32 mouse cellular contexts compared by ENCODE assay signal in genomic region chr4:123215367-123215766, GRCm38 (mm10). TPM values are rescaled to one million over a fixed set of nuclear protein-coding genes. Genes with fewer than 3 reads are reported as not detected.
DNase-seq lines count a peak whose midpoint lies in the region; ATAC-seq and TF ChIP-seq lines count a peak whose summit lies in the region.
"Had no signal": no experiment of that assay in that cellular context is flagged by ENCODE, and none has a peak within 500 bp of the region (broad histone marks: within the 10 kb centered on the region; RNA-seq: fewer than 3 reads in every experiment).

No protein-coding gene starts in this region.

- no peaks in the 10 kb centered on the region for H3K27me3 ChIP-seq in hindbrain, embryonic 16.5 days (replicated peaks; ENCODE audit: control insufficient read depth, insufficient read depth, low read length)
- no peaks in the 10 kb centered on the region for H3K27me3 ChIP-seq in hindbrain, embryonic 11.5 days (ENCODE audit: control insufficient read depth, insufficient read depth, low read length)
- no peaks in the 10 kb centered on the region for H3K27me3 ChIP-seq in forebrain, embryonic 16.5 days (replicated peaks; ENCODE audit: control insufficient read depth, insufficient read depth, low read length)
- H3K27me3 ChIP-seq in midbrain, embryonic 16.5 days (ENCODE audit: control insufficient read depth, insufficient read depth, low read depth, low read length) = no peaks in the 10 kb centered on the region; the same call in 1 of the 2 replicates
- H3K27me3 ChIP-seq in intestine, embryonic 16.5 days (replicated peaks; ENCODE audit: control insufficient read depth, insufficient read depth, low read length) = no peaks in the 10 kb centered on the region; the same call in 1 of the 2 replicates
- H3K27me3 ChIP-seq: liver, embryonic 15.5 days had no signal

- H3K9me3 ChIP-seq in hindbrain, embryonic 16.5 days (ENCODE audit: control insufficient read depth, low read length) = no peaks in the 10 kb centered on the region
- no peaks in the 10 kb centered on the region for H3K9me3 ChIP-seq in hindbrain, embryonic 11.5 days (ENCODE audit: control insufficient read depth, low read length)
- no peaks in the 10 kb centered on the region for H3K9me3 ChIP-seq in forebrain, embryonic 16.5 days (ENCODE audit: control insufficient read depth, low read length)
- no peaks in the 10 kb centered on the region for H3K9me3 ChIP-seq in midbrain, embryonic 16.5 days (replicated peaks; ENCODE audit: control insufficient read depth, low read length, poor library complexity, severe bottlenecking)
- no peaks in the 10 kb centered on the region for H3K9me3 ChIP-seq in intestine, embryonic 16.5 days (ENCODE audit: control insufficient read depth, low read length)
- H3K9me3 ChIP-seq: heart, embryonic 15.5 days; liver, embryonic 15.5 days; lung, embryonic 15.5 days; midbrain, embryonic 12.5 days; neural tube, embryonic 12.5 days had no signal

- no peak overlapping the region for H3K9ac ChIP-seq in hindbrain, embryonic 16.5 days (ENCODE audit: low read depth, low read length)
- no peak overlapping the region for H3K9ac ChIP-seq in hindbrain, embryonic 11.5 days (ENCODE audit: low read depth, low read length)
- H3K9ac ChIP-seq in forebrain, embryonic 16.5 days (replicated peaks; ENCODE audit: low read depth, low read length) = no peak overlapping the region
- no peak overlapping the region for H3K9ac ChIP-seq in midbrain, embryonic 16.5 days (ENCODE audit: low read depth, low read length)
- no peak overlapping the region for H3K9ac ChIP-seq in intestine, embryonic 16.5 days (ENCODE audit: low read depth, low read length)
- H3K9ac ChIP-seq: heart, embryonic 15.5 days; liver, embryonic 15.5 days; lung, embryonic 15.5 days; midbrain, embryonic 12.5 days; neural tube, embryonic 12.5 days had no signal

- 73% methylated on average over 1 of the region's 1 CpGs for WGBS in hindbrain, embryonic 16.5 days
- 83% methylated on average over 1 of the region's 1 CpGs for WGBS in hindbrain, embryonic 11.5 days
- 62% methylated on average over 1 of the region's 1 CpGs for WGBS in forebrain, embryonic 16.5 days
- WGBS in midbrain, embryonic 16.5 days = 25% methylated on average over 1 of the region's 1 CpGs
- 74% methylated on average over 1 of the region's 1 CpGs for WGBS in intestine, embryonic 16.5 days

- peaks cover 8% of the 10 kb centered on the region for H3K4me1 ChIP-seq in hindbrain, embryonic 16.5 days (ENCODE audit: control insufficient read depth, insufficient read depth, low read depth, low read length)
- 0 out of 2 replicates have a peak, but pooled peaks cover 2% of the 10 kb centered on the region for H3K4me1 ChIP-seq in hindbrain, embryonic 11.5 days (replicated peaks; ENCODE audit: control insufficient read depth, insufficient read depth, low read length)
- H3K4me1 ChIP-seq in forebrain, embryonic 16.5 days (replicated peaks; ENCODE audit: control insufficient read depth, insufficient read depth, low read length) = 0 out of 2 replicates have a peak, but pooled peaks cover 2% of the 10 kb centered on the region
- peaks cover 16% of the 10 kb centered on the region for H3K4me1 ChIP-seq in midbrain, embryonic 16.5 days (ENCODE audit: control insufficient read depth, insufficient read depth, low read length)
- H3K4me1 ChIP-seq in intestine, embryonic 16.5 days (ENCODE audit: control insufficient read depth, insufficient read depth, low read length) = no peaks in the 10 kb centered on the region
- H3K4me1 ChIP-seq: liver, embryonic 15.5 days; lung, embryonic 15.5 days; neural tube, embryonic 12.5 days had no signal

- H3K4me2 ChIP-seq in hindbrain, embryonic 16.5 days (ENCODE audit: low read length) = no peak overlapping the region
- no peak overlapping the region for H3K4me2 ChIP-seq in hindbrain, embryonic 11.5 days (replicated peaks; ENCODE audit: low read depth, low read length)
- no peak overlapping the region for H3K4me2 ChIP-seq in forebrain, embryonic 16.5 days (ENCODE audit: low read length)
- 0 out of 2 replicates have a peak overlapping the region, but pooled peaks have one; percentile 3 for H3K4me2 ChIP-seq in midbrain, embryonic 16.5 days (ENCODE audit: low read length)
- H3K4me2 ChIP-seq in intestine, embryonic 16.5 days (ENCODE audit: low read depth, low read length) = no peak overlapping the region
- H3K4me2 ChIP-seq: heart, embryonic 15.5 days; liver, embryonic 15.5 days; lung, embryonic 15.5 days; midbrain, embryonic 12.5 days; neural tube, embryonic 12.5 days had no signal

- no peak for DNase-seq in hindbrain, embryonic 11.5 days (ENCODE audit: low spot score)
- peak; percentile 77 for DNase-seq in brain, embryonic 14.5 days (ENCODE audit: low read depth)
- no peak for DNase-seq in left cerebral cortex, adult 18-20 months (ENCODE audit: low spot score in 2 of 2)
- DNase-seq: adrenal gland, postnatal 25 days; cerebellum, adult 2 months; cerebellum, postnatal 14 days; gastrocnemius, postnatal 14 days; heart, postnatal 36 days; kidney, adult 9 months; kidney, postnatal 10 days; layer of hippocampus, postnatal 36 days; liver; thymus, postnatal 4 days had no signal

- ATAC-seq in hindbrain, embryonic 16.5 days = peak; percentile 72
- no peak for ATAC-seq in hindbrain, embryonic 11.5 days (ENCODE audit: low FRiP score)
- ATAC-seq in forebrain, embryonic 16.5 days = peak; percentile 72
- ATAC-seq in midbrain, embryonic 16.5 days = peak; percentile 65
- ATAC-seq in intestine, embryonic 16.5 days = no peak
- ATAC-seq: CD4-positive, CD25-positive, alpha-beta regulatory T cell, adult 4 months; intestine, postnatal 0 days had no signal

- TF ChIP-seq CTCF in brain, embryonic 14.5 days (IDR thresholded peaks at IDR 0.05; ENCODE audit: borderline replicate concordance, extremely low read depth, insufficient read depth, insufficient read length) = no peak

- H3K27ac ChIP-seq in hindbrain, embryonic 16.5 days (ENCODE audit: low read depth, low read length) = no peak overlapping the region
- H3K27ac ChIP-seq in hindbrain, embryonic 11.5 days (ENCODE audit: low read depth, low read length) = no peak overlapping the region
- peak overlapping the region; percentile 42; the same call in 1 of the 2 replicates for H3K27ac ChIP-seq in forebrain, embryonic 16.5 days (ENCODE audit: low read length)
- H3K27ac ChIP-seq in midbrain, embryonic 16.5 days (ENCODE audit: low read length) = peak overlapping the region; percentile 68
- no peak overlapping the region for H3K27ac ChIP-seq in intestine, embryonic 16.5 days (ENCODE audit: low read length)
- H3K27ac ChIP-seq: heart, embryonic 15.5 days; liver, embryonic 15.5 days; lung, embryonic 15.5 days; midbrain, embryonic 12.5 days; neural tube, embryonic 12.5 days had no signal

- H3K36me3 ChIP-seq in hindbrain, embryonic 16.5 days (ENCODE audit: control insufficient read depth, insufficient read depth, low read length) = no peaks in the 10 kb centered on the region
- no peaks in the 10 kb centered on the region for H3K36me3 ChIP-seq in hindbrain, embryonic 11.5 days (ENCODE audit: control insufficient read depth, insufficient read depth, low read length)
- H3K36me3 ChIP-seq in forebrain, embryonic 16.5 days (ENCODE audit: control insufficient read depth, insufficient read depth) = no peaks in the 10 kb centered on the region
- no peaks in the 10 kb centered on the region for H3K36me3 ChIP-seq in midbrain, embryonic 16.5 days (ENCODE audit: control insufficient read depth, insufficient read depth, low read length)
- H3K36me3 ChIP-seq in intestine, embryonic 16.5 days (ENCODE audit: control insufficient read depth, insufficient read depth, low read length) = no peaks in the 10 kb centered on the region
- H3K36me3 ChIP-seq: heart, embryonic 15.5 days; liver, embryonic 15.5 days; lung, embryonic 15.5 days; midbrain, embryonic 12.5 days; neural tube, embryonic 12.5 days had no signal

- H3K4me3 ChIP-seq in hindbrain, embryonic 16.5 days (ENCODE audit: low read length) = no peak overlapping the region
- no peak overlapping the region for H3K4me3 ChIP-seq in hindbrain, embryonic 11.5 days (ENCODE audit: low read depth, low read length)
- no peak overlapping the region for H3K4me3 ChIP-seq in forebrain, embryonic 16.5 days (replicated peaks; ENCODE audit: low read length)
- no peak overlapping the region for H3K4me3 ChIP-seq in midbrain, embryonic 16.5 days (ENCODE audit: low read depth, low read length)
- H3K4me3 ChIP-seq in intestine, embryonic 16.5 days (ENCODE audit: low read length) = no peak overlapping the region
- H3K4me3 ChIP-seq: erythroblast, embryonic 14.5 days; heart, embryonic 15.5 days; liver, embryonic 15.5 days; lung, embryonic 15.5 days; midbrain, embryonic 12.5 days; myocyte; neural tube, embryonic 12.5 days had no signal

- no peak for TF ChIP-seq POLR2A in brain, embryonic 14.5 days (IDR thresholded peaks at IDR 0.05; ENCODE audit: borderline replicate concordance, extremely low read depth, insufficient read depth, insufficient read length, poor library complexity, severe bottlenecking)

RNA-seq across cellular contexts. Expression of gene Nt5c1a, which starts 14.1 kb away (rescaled TPM):
- 0.16 TPM in 1 of 2 replicates, not detected in the other for polyA plus RNA-seq in hindbrain, embryonic 16.5 days (2015; fragmentation: Nextera tagmentation; extraction: Ambion mirVana)
- polyA plus RNA-seq in hindbrain, embryonic 11.5 days (2014; fragmentation: Nextera tagmentation; extraction: Ambion mirVana) = not detected in 2 replicates
- polyA plus RNA-seq in brain, embryonic 14.5 days (2012; rRNA removed) = 0.22 TPM in 1 of 2 replicates, not detected in the other
- not detected in 2 replicates for polyA plus RNA-seq in forebrain, embryonic 16.5 days (2015; fragmentation: Nextera tagmentation; extraction: Ambion mirVana)
- 0.15 and 0.17 TPM in 2 replicates for polyA plus RNA-seq in midbrain, embryonic 16.5 days (2015; fragmentation: Nextera tagmentation; extraction: Ambion mirVana)
- total RNA-seq in left cerebral cortex, adult 18-20 months (2021) = 10 to 100 TPM; 10.5 to 13.4 TPM
- polyA plus RNA-seq in intestine, embryonic 16.5 days (2015; fragmentation: Nextera tagmentation; extraction: Ambion mirVana) = not detected in 2 replicates
- total RNA-seq: granulocyte monocyte progenitor cell, adult 5-6 weeks; megakaryocyte progenitor cell, adult 5-6 weeks had no signal
- polyA plus RNA-seq: CD4-positive, CD25-positive, alpha-beta regulatory T cell, adult 4 months; embryonic facial prominence, embryonic 14.5 days; erythroblast, embryonic 14.5 days; intestine, postnatal 0 days; limb, embryonic 11.5 days; liver, embryonic 15.5 days; lung, embryonic 15.5 days; midbrain, embryonic 12.5 days; myocyte; stomach, embryonic 14.5 days; thymus, postnatal 0 days had no signal

RNA-seq across cellular contexts. Expression of gene Heyl, which starts 18.0 kb away (rescaled TPM):
- polyA plus RNA-seq in hindbrain, embryonic 16.5 days (2015; fragmentation: Nextera tagmentation; extraction: Ambion mirVana) = 5.3 and 7.6 TPM in 2 replicates
- polyA plus RNA-seq in hindbrain, embryonic 11.5 days (2014; fragmentation: Nextera tagmentation; extraction: Ambion mirVana) = 10.5 and 14.2 TPM in 2 replicates
- 3.4 and 7.5 TPM in 2 replicates for polyA plus RNA-seq in brain, embryonic 14.5 days (2012; rRNA removed)
- 4.5 and 5.3 TPM in 2 replicates for polyA plus RNA-seq in forebrain, embryonic 16.5 days (2015; fragmentation: Nextera tagmentation; extraction: Ambion mirVana)
- polyA plus RNA-seq in midbrain, embryonic 16.5 days (2015; fragmentation: Nextera tagmentation; extraction: Ambion mirVana) = 5.6 and 6.2 TPM in 2 replicates
- 1 to 10 TPM; 3.5 to 3.9 TPM for total RNA-seq in left cerebral cortex, adult 18-20 months (2021)
- 10.7 and 12.0 TPM in 2 replicates for polyA plus RNA-seq in intestine, embryonic 16.5 days (2015; fragmentation: Nextera tagmentation; extraction: Ambion mirVana)
- total RNA-seq: granulocyte monocyte progenitor cell, adult 5-6 weeks; megakaryocyte progenitor cell, adult 5-6 weeks had no signal
- polyA plus RNA-seq: CD4-positive, CD25-positive, alpha-beta regulatory T cell, adult 4 months; erythroblast, embryonic 14.5 days had no signal

RNA-seq across cellular contexts. Expression of gene Hpcal4, which starts 32.3 kb away (rescaled TPM):
- 46.7 and 63.6 TPM in 2 replicates for polyA plus RNA-seq in hindbrain, embryonic 16.5 days (2015; fragmentation: Nextera tagmentation; extraction: Ambion mirVana)
- 1.1 and 1.5 TPM in 2 replicates for polyA plus RNA-seq in hindbrain, embryonic 11.5 days (2014; fragmentation: Nextera tagmentation; extraction: Ambion mirVana)
- polyA plus RNA-seq in brain, embryonic 14.5 days (2012; rRNA removed) = 12.2 and 16.5 TPM in 2 replicates
- 30.6 and 55.7 TPM in 2 replicates for polyA plus RNA-seq in forebrain, embryonic 16.5 days (2015; fragmentation: Nextera tagmentation; extraction: Ambion mirVana)
- polyA plus RNA-seq in midbrain, embryonic 16.5 days (2015; fragmentation: Nextera tagmentation; extraction: Ambion mirVana) = 69.3 and 76.5 TPM in 2 replicates
- 100 to 1,000 TPM; 525 to 560 TPM for total RNA-seq in left cerebral cortex, adult 18-20 months (2021)
- polyA plus RNA-seq in intestine, embryonic 16.5 days (2015; fragmentation: Nextera tagmentation; extraction: Ambion mirVana) = 3.4 TPM in 2 replicates
- total RNA-seq: granulocyte monocyte progenitor cell, adult 5-6 weeks; megakaryocyte progenitor cell, adult 5-6 weeks had no signal
- polyA plus RNA-seq: CD4-positive, CD25-positive, alpha-beta regulatory T cell, adult 4 months; erythroblast, embryonic 14.5 days; liver, embryonic 15.5 days; myocyte had no signal

RNA-seq across cellular contexts. Expression of gene Pabpc4, which starts 46.8 kb away (rescaled TPM):
- 23.0 and 31.4 TPM in 2 replicates for polyA plus RNA-seq in hindbrain, embryonic 16.5 days (2015; fragmentation: Nextera tagmentation; extraction: Ambion mirVana)
- polyA plus RNA-seq in hindbrain, embryonic 11.5 days (2014; fragmentation: Nextera tagmentation; extraction: Ambion mirVana) = 38.0 and 47.1 TPM in 2 replicates
- 79.9 and 85.0 TPM in 2 replicates for polyA plus RNA-seq in brain, embryonic 14.5 days (2012; rRNA removed)
- 28.5 and 34.5 TPM in 2 replicates for polyA plus RNA-seq in forebrain, embryonic 16.5 days (2015; fragmentation: Nextera tagmentation; extraction: Ambion mirVana)
- polyA plus RNA-seq in midbrain, embryonic 16.5 days (2015; fragmentation: Nextera tagmentation; extraction: Ambion mirVana) = 28.1 and 29.5 TPM in 2 replicates
- 10 to 100 TPM; 40.3 to 42.2 TPM for total RNA-seq in left cerebral cortex, adult 18-20 months (2021)
- polyA plus RNA-seq in intestine, embryonic 16.5 days (2015; fragmentation: Nextera tagmentation; extraction: Ambion mirVana) = 31.6 and 36.7 TPM in 2 replicates

Comparison
In these comparisons a context has a peak if more than half of its experiments do, and no peak if none do; other contexts are left out.
1. ATAC-seq: peak in hindbrain, embryonic 16.5 days (single experiment), forebrain, embryonic 16.5 days (single experiment) and midbrain, embryonic 16.5 days (single experiment); none in hindbrain, embryonic 11.5 days (single experiment) and intestine, embryonic 16.5 days (single experiment).
2. H3K27ac ChIP-seq: peak in forebrain, embryonic 16.5 days (single experiment) and midbrain, embryonic 16.5 days (single experiment); none in hindbrain, embryonic 16.5 days (single experiment), hindbrain, embryonic 11.5 days (single experiment) and intestine, embryonic 16.5 days (single experiment).